Mouse (Mus musculus) embryonic facial prominence, embryonic 15.5 days (tissue): Measurements from ENCODE around the gene Copg2. TPM values are rescaled to one million over a fixed set of nuclear protein-coding genes. Genes with fewer than 3 reads are reported as not detected.

Source experiments
- ATAC-seq: fragments of 200-750 bp; cut with Nextera tagmentation; 2 replicates; pipeline ENCODE4 v1.8.0; 2017; ENCODE audit warnings: low read depth, moderate TSS enrichment; ENCODE audit not compliant: insufficient number of reproducible peaks, low FRiP score, low TSS enrichment
- H3K27ac ChIP-seq: fragments of 300-500 bp; sonication (generic); replicated peaks from 2 replicates; pipeline ENCODE4 v1.5.1; 2015; ENCODE audit warnings: mild to moderate bottlenecking, inconsistent platforms
- H3K27me3 ChIP-seq: fragments of 300-500 bp; sonication (generic); 2 replicates; pipeline ENCODE4 v1.6.1; 2015; ENCODE audit warnings: inconsistent platforms
- H3K36me3 ChIP-seq: fragments of 300-500 bp; sonication (generic); 2 replicates; pipeline ENCODE4 v1.6.1; 2015; ENCODE audit warnings: mild to moderate bottlenecking, inconsistent platforms
- H3K4me1 ChIP-seq: fragments of 300-500 bp; sonication (generic); 2 replicates; pipeline ENCODE4 v1.6.1; 2015; ENCODE audit warnings: inconsistent platforms
- H3K4me2 ChIP-seq: fragments of 300-500 bp; sonication (generic); replicated peaks from 2 replicates; pipeline ENCODE4 v1.6.1; 2015; ENCODE audit warnings: mild to moderate bottlenecking, inconsistent platforms
- H3K4me3 ChIP-seq: fragments of 300-500 bp; sonication (generic); replicated peaks from 2 replicates; pipeline ENCODE4 v1.5.1; 2015; ENCODE audit warnings: mild to moderate bottlenecking, inconsistent platforms
- H3K9ac ChIP-seq: fragments of 300-500 bp; sonication (generic); 2 replicates; pipeline ENCODE4 v1.6.1; 2015; ENCODE audit warnings: inconsistent platforms
- H3K9me3 ChIP-seq: fragments of 300-500 bp; sonication (generic); replicated peaks from 2 replicates; pipeline ENCODE4 v1.6.1; 2016; ENCODE audit warnings: inconsistent platforms
- WGBS: fragments of 180-500 bp; shearing (Covaris S2); methylation state at CpG from one replicate; pipeline ENCODE4 v1.1.7; 2015; 5-methylcytosine and 5-hydroxymethylcytosine counted together
- polyA plus RNA-seq: library from polyadenylated mRNA; unstranded; fragments of >200 nt; fragmentation: Nextera tagmentation; extraction: Ambion mirVana; gene quantifications from 2 replicates; pipeline ENCODE4 v1.2.1, GENCODE M21; 2015

Copg2 gene
- polyA plus RNA-seq: 23.9 and 26.6 TPM in 2 replicates

DNA sequence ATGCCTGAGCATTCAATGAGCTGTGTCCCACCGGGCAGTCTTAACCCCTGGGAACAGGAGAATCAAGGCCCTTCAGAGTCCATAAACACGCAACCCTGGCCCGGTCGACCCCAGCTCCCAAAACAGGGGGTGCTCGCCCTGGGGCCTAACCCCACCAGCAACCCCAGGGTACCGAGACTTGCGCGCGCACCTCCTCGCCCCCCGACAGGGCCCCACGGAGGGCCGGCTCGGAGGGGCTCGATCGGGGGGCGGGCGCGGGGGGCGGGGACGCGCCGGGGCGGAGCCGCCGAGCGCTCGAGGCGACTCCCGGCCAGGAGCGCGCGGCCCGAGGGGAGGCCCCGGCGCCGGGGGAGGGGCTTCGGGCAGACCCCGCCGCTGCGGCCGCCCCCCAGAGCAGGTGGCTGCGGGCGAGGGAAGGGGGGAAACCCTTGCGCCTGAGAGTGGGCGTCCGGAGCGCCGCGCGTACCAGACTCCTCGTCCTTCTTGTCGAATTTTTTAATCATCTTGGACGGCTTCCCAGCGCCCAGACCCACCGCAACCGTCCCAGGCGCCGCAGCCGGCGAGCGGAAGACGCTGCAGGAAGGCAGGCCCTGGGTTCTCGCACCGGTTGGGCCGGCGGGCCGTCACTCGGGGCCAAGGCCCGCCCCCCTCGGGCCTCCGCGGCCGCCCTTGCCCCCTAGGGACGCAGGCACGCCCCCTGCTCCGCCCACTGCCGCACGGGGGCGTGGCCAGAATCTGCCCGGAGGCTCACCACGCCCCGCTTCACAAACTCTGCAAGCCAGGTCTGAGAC lies at the start of gene Copg2:
TSS of gene Copg2 (minus strand) at position 600 of the 791 bp plus-strand sequence.
- Histone ChIP-seq H3K9ac (peak within 1 kb of the TSS; percentile 79), H3K9me3 (no peaks in the 10 kb centered on the region), H3K27me3 (no peaks in the 10 kb centered on the region), H3K4me1 (peaks cover 9% of the 10 kb centered on the region), H3K4me2 (peak within 1 kb of the TSS; percentile 57), H3K36me3 (no peaks in the 10 kb centered on the region), H3K27ac (peak within 1 kb of the TSS; percentile 99), H3K4me3 (peak within 1 kb of the TSS; percentile 79)
- ATAC-seq: peak; percentile 98
- WGBS: under 1% methylated on average over 78 of the region's 83 CpGs

DNA sequence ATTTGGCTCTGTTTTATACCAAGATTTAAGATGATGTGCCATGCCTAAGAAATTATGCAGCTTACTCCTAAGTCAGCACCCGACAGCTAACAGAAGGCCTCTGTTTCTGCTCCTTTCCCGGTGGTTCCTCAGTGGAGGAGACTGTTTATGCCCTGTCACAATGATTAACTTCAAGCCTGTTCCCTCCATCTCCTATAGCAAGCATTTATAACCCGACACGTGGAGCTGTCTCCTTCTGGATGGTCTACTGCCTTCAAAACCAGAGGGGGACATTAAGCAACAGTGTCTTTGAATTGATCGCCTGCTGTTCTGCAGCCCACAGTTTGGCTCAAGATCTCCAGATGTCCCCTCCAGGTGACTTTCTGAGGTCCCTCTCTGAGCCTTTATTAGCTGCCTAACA lies 42.7 kb upstream of the Copg2 start:
- Histone ChIP-seq H3K36me3 (no peaks in the 10 kb centered on the region), H3K27me3 (no peaks in the 10 kb centered on the region), H3K4me3 (no peak overlapping the region), H3K27ac (no peak overlapping the region), H3K4me1 (no peaks in the 10 kb centered on the region), H3K9ac (no peak overlapping the region), H3K9me3 (no peaks in the 10 kb centered on the region), H3K4me2 (no peak overlapping the region)
- WGBS: 61% methylated on average over 5 of the region's 5 CpGs
- ATAC-seq: no peak

DNA sequence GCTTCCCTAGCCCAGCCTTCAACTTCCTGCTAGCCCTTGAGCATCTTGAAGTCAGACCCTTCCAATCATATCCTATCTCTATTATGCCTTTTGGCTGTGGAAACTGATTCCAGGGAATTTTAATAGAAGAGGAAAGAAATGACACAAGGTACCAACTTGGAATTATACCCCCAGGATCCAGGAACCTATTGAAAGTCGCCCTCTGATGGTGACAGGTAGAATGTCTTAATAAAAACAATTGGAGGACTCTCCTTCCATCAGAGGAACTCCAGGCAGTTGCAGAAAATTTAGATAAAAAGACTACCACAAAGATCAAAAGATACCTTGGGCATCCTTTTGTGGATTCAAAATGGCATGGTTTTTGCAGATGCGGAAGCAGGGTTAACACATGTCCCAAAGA lies 26.2 kb upstream of the Copg2 start:
- H3K9ac ChIP-seq: no peak overlapping the region
- 0 out of 2 replicates have a peak, but pooled peaks cover 6% of the 10 kb centered on the region for H3K4me1 ChIP-seq
- no peak for ATAC-seq
- no peak overlapping the region for H3K4me3 ChIP-seq
- H3K27ac ChIP-seq: no peak overlapping the region
- no peaks in the 10 kb centered on the region for H3K36me3 ChIP-seq
- H3K4me2 ChIP-seq: no peak overlapping the region
- no peaks in the 10 kb centered on the region for H3K27me3 ChIP-seq
- no peaks in the 10 kb centered on the region for H3K9me3 ChIP-seq
- WGBS: 48% methylated on average over 2 of the region's 2 CpGs

DNA sequence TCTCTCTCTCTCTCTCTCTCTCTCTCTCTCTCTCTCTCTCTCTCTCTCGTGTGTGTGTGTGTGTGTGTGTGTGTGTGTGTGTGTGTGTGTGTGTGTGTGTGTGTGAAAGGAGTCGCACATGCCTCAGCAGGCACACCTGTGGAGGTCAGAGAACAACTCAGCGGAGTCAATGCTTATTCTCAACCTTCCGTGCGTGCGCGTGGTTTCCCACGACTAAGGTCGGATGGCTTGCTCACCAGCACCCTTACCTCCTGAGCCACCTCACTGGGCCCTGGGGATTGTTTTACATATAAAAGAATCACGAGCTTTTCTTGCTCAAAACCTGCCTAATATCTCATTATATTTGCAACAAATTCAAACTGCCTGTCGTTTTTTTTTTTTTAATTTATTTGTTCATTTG lies 25.2 kb upstream of the Copg2 start:
- no peaks in the 10 kb centered on the region for H3K27me3 ChIP-seq
- H3K4me3 ChIP-seq: no peak overlapping the region
- ATAC-seq: no peak
- H3K9ac ChIP-seq: no peak overlapping the region
- WGBS: 63% methylated on average over 9 of the region's 11 CpGs
- no peaks in the 10 kb centered on the region for H3K9me3 ChIP-seq
- H3K4me2 ChIP-seq: no peak overlapping the region
- H3K36me3 ChIP-seq: no peaks in the 10 kb centered on the region
- H3K27ac ChIP-seq: no peak overlapping the region
- 0 out of 2 replicates have a peak, but pooled peaks cover 6% of the 10 kb centered on the region for H3K4me1 ChIP-seq

DNA sequence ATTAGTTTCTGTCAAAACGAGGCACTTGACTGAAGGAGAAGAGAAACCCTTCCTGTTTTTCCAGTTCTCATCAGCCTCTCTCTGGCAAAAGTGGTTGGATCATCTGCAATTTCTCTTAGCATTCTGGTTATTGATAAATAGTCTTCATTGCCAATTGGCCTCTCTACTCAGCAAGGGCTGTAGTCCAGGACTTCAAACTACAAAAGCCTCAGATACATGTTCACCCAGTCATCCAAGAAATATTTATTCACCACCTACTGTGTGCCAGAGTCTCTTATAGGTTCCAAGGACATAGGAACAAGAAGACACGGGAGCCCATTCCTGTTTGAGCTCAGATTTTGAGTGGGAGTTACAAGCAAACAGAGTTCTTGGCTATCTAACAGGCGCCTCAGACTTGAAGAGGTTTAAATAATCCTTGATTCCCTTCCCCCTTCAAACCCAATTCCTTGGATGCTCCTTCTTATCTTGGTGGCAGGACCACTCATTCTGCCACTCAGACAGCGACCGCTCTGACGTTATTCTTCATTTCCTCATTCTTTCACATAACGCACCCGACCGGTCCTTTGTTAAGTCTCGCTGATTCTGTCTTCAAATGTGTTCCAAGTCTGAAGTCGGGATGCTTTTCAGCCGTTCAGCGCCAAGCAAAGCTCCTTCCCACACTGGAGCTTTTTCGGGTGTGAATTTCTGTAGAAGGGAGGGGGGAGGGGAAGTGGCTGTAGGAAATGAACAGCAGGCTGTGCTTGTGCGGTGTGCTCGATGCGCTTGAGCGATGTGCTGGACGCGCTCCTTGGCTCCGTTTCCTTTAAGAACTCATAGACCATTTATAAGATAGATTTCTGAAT lies 24.5 kb upstream of the Copg2 start:
- ATAC-seq: no peak
- no peak overlapping the region; the same call in 1 of the 2 replicates for H3K27ac ChIP-seq
- H3K9ac ChIP-seq: no peak overlapping the region

DNA sequence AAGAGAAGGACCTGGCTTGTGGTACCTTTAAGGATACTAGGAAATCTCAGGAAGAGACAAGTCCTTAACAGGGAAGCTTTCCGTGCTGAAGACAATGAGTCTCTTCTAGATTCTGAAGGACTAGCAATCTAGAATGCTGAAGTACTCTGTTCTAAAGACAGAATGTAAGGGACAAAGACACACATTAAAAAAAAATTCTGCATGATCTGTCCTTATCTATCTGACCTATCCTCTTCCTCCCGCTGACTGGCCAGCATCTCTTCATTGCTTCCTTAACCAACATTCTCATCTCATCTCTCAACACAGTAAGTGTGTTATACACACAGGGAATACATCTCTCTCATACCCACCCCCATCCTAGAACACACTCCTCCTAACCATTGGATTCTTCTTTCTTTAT lies 18.9 kb upstream of the Copg2 start, which contains the start of gene Tsga13:
TSS of gene Tsga13 (minus strand) at position 101 of the 400 bp plus-strand sequence.
- Histone ChIP-seq H3K27ac (no peak within 1 kb of the TSS), H3K4me2 (no peak within 1 kb of the TSS), H3K4me1 (no peaks in the 10 kb centered on the region), H3K36me3 (no peaks in the 10 kb centered on the region), H3K4me3 (no peak within 1 kb of the TSS), H3K9ac (no peak within 1 kb of the TSS), H3K9me3 (no peaks in the 10 kb centered on the region), H3K27me3 (no peaks in the 10 kb centered on the region)
- no peak for ATAC-seq
- 85% methylated on average over 2 of the region's 2 CpGs for WGBS

More for the DNA sequence above, 24.5 kb upstream of the Copg2 start:
- 0 out of 2 replicates have a peak, but pooled peaks cover 6% of the 10 kb centered on the region for H3K4me1 ChIP-seq
- H3K9me3 ChIP-seq: no peaks in the 10 kb centered on the region
- H3K36me3 ChIP-seq: no peaks in the 10 kb centered on the region
- H3K4me2 ChIP-seq: peak overlapping the region; percentile 46
- peak overlapping the region; percentile 20 for H3K4me3 ChIP-seq
- H3K27me3 ChIP-seq: no peaks in the 10 kb centered on the region
- 44% methylated on average over 21 of the region's 21 CpGs for WGBS

DNA sequence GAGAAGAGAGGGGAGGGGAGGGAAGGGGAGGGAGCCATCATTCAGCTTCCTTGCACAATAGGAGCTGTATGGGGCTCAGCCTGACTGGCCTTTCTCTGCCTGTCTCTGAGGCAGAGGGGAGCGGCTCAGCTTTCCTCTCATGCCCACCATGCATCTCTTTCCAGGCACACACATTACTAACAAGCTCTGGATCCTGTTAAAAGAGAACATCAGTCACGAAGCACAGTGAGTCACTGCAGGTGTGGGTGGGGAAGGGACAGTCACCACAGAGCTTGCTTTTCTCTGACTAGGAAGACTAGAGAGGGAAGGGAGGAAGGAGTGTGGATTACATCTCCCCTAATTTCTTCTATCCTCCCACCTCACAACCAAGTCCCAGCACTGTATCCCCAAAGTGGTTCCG lies 11.4 kb upstream of the Copg2 start:
- Histone ChIP-seq H3K9ac (no peak overlapping the region), H3K4me2 (no peak overlapping the region), H3K36me3 (no peaks in the 10 kb centered on the region), H3K4me1 (no peaks in the 10 kb centered on the region), H3K27ac (no peak overlapping the region), H3K9me3 (no peaks in the 10 kb centered on the region), H3K27me3 (no peaks in the 10 kb centered on the region), H3K4me3 (no peak overlapping the region)
- ATAC-seq: no peak
- 42% methylated on average over 3 of the region's 3 CpGs for WGBS

DNA sequence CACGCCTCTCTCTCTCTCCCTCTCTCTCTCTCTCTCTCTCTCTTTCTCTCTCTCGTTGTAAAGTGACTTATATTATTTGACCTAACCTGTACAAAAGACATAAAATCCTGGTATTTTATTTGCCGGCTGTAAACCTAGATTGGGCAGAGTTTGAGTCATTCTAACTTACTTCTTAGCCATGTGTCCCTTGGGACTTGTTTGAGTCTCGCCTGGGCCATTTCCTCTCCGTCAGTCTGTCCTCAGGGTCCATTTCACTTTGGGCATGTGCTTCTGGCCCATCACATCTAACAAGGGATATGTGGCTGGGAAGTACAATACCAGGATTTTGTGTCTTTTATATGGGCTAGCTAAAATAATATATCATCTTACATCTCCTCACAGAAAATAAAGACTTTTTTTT lies 8.3 kb upstream of the Copg2 start:
- WGBS: 72% methylated on average over 5 of the region's 5 CpGs
- no peaks in the 10 kb centered on the region for H3K36me3 ChIP-seq
- no peak overlapping the region for H3K4me3 ChIP-seq
- no peaks in the 10 kb centered on the region for H3K27me3 ChIP-seq
- no peak overlapping the region for H3K9ac ChIP-seq
- no peaks in the 10 kb centered on the region for H3K4me1 ChIP-seq
- no peaks in the 10 kb centered on the region for H3K9me3 ChIP-seq
- H3K4me2 ChIP-seq: no peak overlapping the region
- H3K27ac ChIP-seq: no peak overlapping the region
- ATAC-seq: no peak

DNA sequence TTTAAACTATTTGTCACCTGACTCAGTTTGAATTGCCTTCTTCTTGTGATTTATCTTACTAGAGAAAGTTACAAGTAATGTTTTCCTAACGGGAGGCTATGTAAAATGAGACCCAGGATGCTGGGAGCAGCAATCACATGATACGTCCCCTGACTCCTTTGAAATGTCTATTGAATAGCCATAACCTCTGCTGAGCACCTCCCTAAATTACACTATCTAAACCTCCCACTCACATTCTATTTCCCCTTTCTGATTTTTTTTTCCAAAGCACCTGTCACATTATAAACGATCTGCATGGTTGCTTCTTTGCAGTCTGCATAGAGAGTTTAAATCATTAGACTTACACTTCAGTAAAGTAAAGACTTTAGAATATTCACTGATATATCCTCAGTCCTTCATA lies 7.4 kb upstream of the Copg2 start:
- no peak overlapping the region for H3K27ac ChIP-seq
- 35% methylated on average over 3 of the region's 3 CpGs for WGBS

DNA sequence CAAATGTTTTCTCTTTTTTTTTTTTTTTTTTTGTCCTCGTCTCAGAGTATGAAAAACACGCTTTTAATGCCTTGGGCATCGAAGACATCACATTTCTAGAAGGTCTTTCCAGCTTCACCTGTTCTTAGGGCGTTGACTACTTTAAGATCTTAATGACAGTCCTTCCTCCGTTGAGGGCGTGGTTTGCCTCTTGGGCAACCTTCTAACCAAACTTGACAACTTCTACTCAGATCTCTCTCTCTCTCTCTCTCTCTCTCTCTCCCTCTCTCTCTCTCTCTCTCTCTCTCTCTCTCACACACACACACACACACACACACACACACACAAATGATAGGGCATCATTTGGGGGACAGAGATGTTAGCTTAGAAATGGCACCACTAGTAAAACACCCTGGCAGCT lies 926 bp upstream of the Copg2 start:
- Histone ChIP-seq H3K27ac (peak overlapping the region; percentile 99; the same call in 1 of the 2 replicates), H3K36me3 (no peaks in the 10 kb centered on the region), H3K9ac (no peak overlapping the region), H3K9me3 (no peaks in the 10 kb centered on the region), H3K4me1 (peaks cover 9% of the 10 kb centered on the region), H3K4me3 (0 out of 2 replicates have a peak overlapping the region, but pooled peaks have one; percentile 79), H3K4me2 (peak overlapping the region; percentile 57; the same call in 1 of the 2 replicates), H3K27me3 (no peaks in the 10 kb centered on the region)
- ATAC-seq: no peak
- 45% methylated on average over 6 of the region's 6 CpGs for WGBS

More for the DNA sequence above, 7.4 kb upstream of the Copg2 start:
- H3K4me1 ChIP-seq: no peaks in the 10 kb centered on the region
- no peak overlapping the region for H3K4me3 ChIP-seq
- H3K36me3 ChIP-seq: no peaks in the 10 kb centered on the region
- H3K9me3 ChIP-seq: no peaks in the 10 kb centered on the region
- no peak for ATAC-seq
- H3K4me2 ChIP-seq: no peak overlapping the region
- H3K9ac ChIP-seq: no peak overlapping the region
- H3K27me3 ChIP-seq: no peaks in the 10 kb centered on the region

DNA sequence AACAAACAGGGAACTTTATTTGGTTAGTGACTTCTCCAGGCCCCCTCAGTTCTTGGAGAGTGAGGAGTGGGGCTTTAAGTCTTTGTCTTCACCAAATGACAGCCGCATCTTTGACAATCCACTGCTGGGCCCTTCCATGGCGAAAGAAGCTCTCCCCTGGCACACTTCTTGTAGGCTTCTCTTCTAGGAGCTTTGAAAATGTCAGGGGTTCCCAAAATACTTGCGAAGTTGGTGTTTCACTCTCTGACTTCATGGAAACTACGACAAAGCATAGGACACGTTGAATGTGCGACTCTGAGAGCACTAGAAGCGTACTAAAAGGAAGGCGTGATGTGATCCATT lies 363 bp upstream of the Copg2 start:
- Histone ChIP-seq H3K9me3 (no peaks in the 10 kb centered on the region), H3K27me3 (no peaks in the 10 kb centered on the region), H3K4me2 (peak overlapping the region; percentile 57), H3K27ac (peak overlapping the region; percentile 99), H3K9ac (no peak overlapping the region), H3K36me3 (no peaks in the 10 kb centered on the region), H3K4me3 (peak overlapping the region; percentile 79), H3K4me1 (peaks cover 9% of the 10 kb centered on the region)
- no peak for ATAC-seq
- WGBS: 6% methylated on average over 8 of the region's 8 CpGs
